Comparison of ENCODE assay signal across 22 mouse cellular contexts in genomic region chr2:127519308-127519707, GRCm38 (mm10). TPM values are rescaled to one million over a fixed set of nuclear protein-coding genes. Genes with fewer than 3 reads are reported as not detected.
DNase-seq lines count a peak whose midpoint lies in the region; ATAC-seq lines count a peak whose summit lies in the region.
"Had no signal": no experiment of that assay in that cellular context is flagged by ENCODE, and none has a peak within 500 bp of the region (broad histone marks: within the 10 kb centered on the region; RNA-seq: fewer than 3 reads in every experiment).

No protein-coding gene starts in this region.

- no peak for ATAC-seq in hindbrain, embryonic 15.5 days (ENCODE audit: low FRiP score, low read depth)
- ATAC-seq in hindbrain, embryonic 11.5 days (ENCODE audit: low FRiP score), result no peak
- no peak for ATAC-seq in forebrain, embryonic 16.5 days
- ATAC-seq in midbrain, embryonic 14.5 days (ENCODE audit: low FRiP score, low TSS enrichment), result no peak
- ATAC-seq in intestine, embryonic 15.5 days, result no peak
- ATAC-seq: liver, embryonic 12.5 days had no signal

- H3K27ac ChIP-seq in hindbrain, embryonic 15.5 days (replicated peaks), result no peak overlapping the region
- no peak overlapping the region for H3K27ac ChIP-seq in hindbrain, embryonic 11.5 days (ENCODE audit: low read depth, low read length)
- H3K27ac ChIP-seq in forebrain, embryonic 16.5 days (ENCODE audit: low read length), result no peak overlapping the region
- no peak overlapping the region for H3K27ac ChIP-seq in midbrain, embryonic 14.5 days (replicated peaks; ENCODE audit: low read depth, low read length)
- H3K27ac ChIP-seq in intestine, embryonic 15.5 days, result no peak overlapping the region
- H3K27ac ChIP-seq: limb, embryonic 12.5 days; liver, embryonic 12.5 days had no signal

- H3K27me3 ChIP-seq in hindbrain, embryonic 15.5 days, result no peaks in the 10 kb centered on the region
- H3K27me3 ChIP-seq in hindbrain, embryonic 11.5 days (ENCODE audit: control insufficient read depth, insufficient read depth, low read length), result no peaks in the 10 kb centered on the region
- H3K27me3 ChIP-seq in forebrain, embryonic 16.5 days (replicated peaks; ENCODE audit: control insufficient read depth, insufficient read depth, low read length), result no peaks in the 10 kb centered on the region
- no peaks in the 10 kb centered on the region for H3K27me3 ChIP-seq in midbrain, embryonic 14.5 days (ENCODE audit: control insufficient read depth, insufficient read depth, low read length)
- H3K27me3 ChIP-seq in intestine, embryonic 15.5 days (replicated peaks), result no peaks in the 10 kb centered on the region

- DNase-seq in cerebellum, postnatal 14 days, result peak; percentile 36 to 52
- DNase-seq in cerebellum, adult 18-20 months, result no peak
- no peak for DNase-seq in hindbrain, embryonic 11.5 days (ENCODE audit: low spot score)
- no peak for DNase-seq in midbrain, embryonic 14.5 days
- no peak for DNase-seq in frontal cortex, postnatal 36 days (ENCODE audit: low spot score in 2 of 2)
- DNase-seq: adrenal gland, postnatal 25 days; cerebellum, adult 9-10 months; gastrocnemius, postnatal 10 days; heart, adult 11 months; heart, postnatal 14 days; kidney, adult 9 months; kidney, postnatal 25 days; lung, adult 2 months; lung, postnatal 4 days; right cerebral cortex, postnatal 4 days; thymus, postnatal 14 days had no signal

- H3K4me2 ChIP-seq in hindbrain, embryonic 15.5 days, result peak overlapping the region; percentile 56
- no peak overlapping the region for H3K4me2 ChIP-seq in hindbrain, embryonic 11.5 days (replicated peaks; ENCODE audit: low read depth, low read length)
- peak overlapping the region; percentile 71; the same call in 1 of the 2 replicates for H3K4me2 ChIP-seq in forebrain, embryonic 16.5 days (ENCODE audit: low read length)
- peak overlapping the region; percentile 57 for H3K4me2 ChIP-seq in midbrain, embryonic 14.5 days (ENCODE audit: low read length)
- no peak overlapping the region for H3K4me2 ChIP-seq in intestine, embryonic 15.5 days (replicated peaks)
- H3K4me2 ChIP-seq: heart, embryonic 12.5 days; limb, embryonic 12.5 days; liver, embryonic 12.5 days had no signal

- H3K9me3 ChIP-seq in hindbrain, embryonic 15.5 days, result no peaks in the 10 kb centered on the region
- no peaks in the 10 kb centered on the region for H3K9me3 ChIP-seq in hindbrain, embryonic 11.5 days (ENCODE audit: control insufficient read depth, low read length)
- no peaks in the 10 kb centered on the region for H3K9me3 ChIP-seq in forebrain, embryonic 16.5 days (ENCODE audit: control insufficient read depth, low read length)
- no peaks in the 10 kb centered on the region for H3K9me3 ChIP-seq in midbrain, embryonic 14.5 days (ENCODE audit: control insufficient read depth, low read length)
- no peaks in the 10 kb centered on the region for H3K9me3 ChIP-seq in intestine, embryonic 15.5 days
- H3K9me3 ChIP-seq: heart, embryonic 12.5 days; limb, embryonic 12.5 days; liver, embryonic 12.5 days had no signal

- no peaks in the 10 kb centered on the region for H3K36me3 ChIP-seq in hindbrain, embryonic 15.5 days
- no peaks in the 10 kb centered on the region for H3K36me3 ChIP-seq in hindbrain, embryonic 11.5 days (ENCODE audit: control insufficient read depth, insufficient read depth, low read length)
- no peaks in the 10 kb centered on the region for H3K36me3 ChIP-seq in forebrain, embryonic 16.5 days (ENCODE audit: control insufficient read depth, insufficient read depth)
- H3K36me3 ChIP-seq in midbrain, embryonic 14.5 days (ENCODE audit: control insufficient read depth, insufficient read depth, low read length), result no peaks in the 10 kb centered on the region
- no peaks in the 10 kb centered on the region for H3K36me3 ChIP-seq in intestine, embryonic 15.5 days
- H3K36me3 ChIP-seq: heart, embryonic 12.5 days; limb, embryonic 12.5 days; liver, embryonic 12.5 days had no signal

- H3K9ac ChIP-seq in hindbrain, embryonic 15.5 days, result no peak overlapping the region
- H3K9ac ChIP-seq in hindbrain, embryonic 11.5 days (ENCODE audit: low read depth, low read length), result no peak overlapping the region
- no peak overlapping the region for H3K9ac ChIP-seq in forebrain, embryonic 16.5 days (replicated peaks; ENCODE audit: low read depth, low read length)
- H3K9ac ChIP-seq in midbrain, embryonic 14.5 days (replicated peaks; ENCODE audit: low read length), result no peak overlapping the region
- H3K9ac ChIP-seq in intestine, embryonic 15.5 days, result no peak overlapping the region
- H3K9ac ChIP-seq: heart, embryonic 12.5 days; limb, embryonic 12.5 days; liver, embryonic 12.5 days had no signal

- peaks cover 62% of the 10 kb centered on the region for H3K4me1 ChIP-seq in hindbrain, embryonic 15.5 days (replicated peaks)
- H3K4me1 ChIP-seq in hindbrain, embryonic 11.5 days (replicated peaks; ENCODE audit: control insufficient read depth, insufficient read depth, low read length), result peaks cover 2% of the 10 kb centered on the region; the same call in 1 of the 2 replicates
- H3K4me1 ChIP-seq in forebrain, embryonic 16.5 days (replicated peaks; ENCODE audit: control insufficient read depth, insufficient read depth, low read length), result peaks cover 53% of the 10 kb centered on the region
- H3K4me1 ChIP-seq in midbrain, embryonic 14.5 days (ENCODE audit: control insufficient read depth, insufficient read depth, low read length), result peaks cover 23% of the 10 kb centered on the region
- H3K4me1 ChIP-seq in intestine, embryonic 15.5 days (replicated peaks), result peaks cover 16% of the 10 kb centered on the region

- 85% methylated on average over 5 of the region's 5 CpGs for WGBS in hindbrain, embryonic 15.5 days
- WGBS in hindbrain, embryonic 11.5 days, result 79% methylated on average over 5 of the region's 5 CpGs
- 90% methylated on average over 5 of the region's 5 CpGs for WGBS in forebrain, embryonic 16.5 days
- WGBS in midbrain, embryonic 14.5 days, result 86% methylated on average over 5 of the region's 5 CpGs
- WGBS in intestine, embryonic 15.5 days, result 74% methylated on average over 5 of the region's 5 CpGs

- no peak overlapping the region for H3K4me3 ChIP-seq in hindbrain, embryonic 15.5 days
- no peak overlapping the region for H3K4me3 ChIP-seq in hindbrain, embryonic 11.5 days (ENCODE audit: low read depth, low read length)
- H3K4me3 ChIP-seq in forebrain, embryonic 16.5 days (replicated peaks; ENCODE audit: low read length), result no peak overlapping the region
- no peak overlapping the region for H3K4me3 ChIP-seq in midbrain, embryonic 14.5 days (replicated peaks; ENCODE audit: low read depth, low read length)
- no peak overlapping the region for H3K4me3 ChIP-seq in intestine, embryonic 15.5 days (replicated peaks)
- H3K4me3 ChIP-seq: heart, embryonic 12.5 days; limb, embryonic 12.5 days; liver, embryonic 12.5 days had no signal

RNA-seq across cellular contexts. Expression of gene Kcnip3, which starts 2.6 kb away (rescaled TPM):
- 11.0 and 13.9 TPM in 2 replicates for polyA plus RNA-seq in hindbrain, embryonic 15.5 days (2015; fragmentation: Nextera tagmentation; extraction: Ambion mirVana)
- polyA plus RNA-seq in hindbrain, embryonic 11.5 days (2014; fragmentation: Nextera tagmentation; extraction: Ambion mirVana), result 2.6 and 3.4 TPM in 2 replicates
- 9.7 and 9.9 TPM in 2 replicates for polyA plus RNA-seq in forebrain, embryonic 16.5 days (2015; fragmentation: Nextera tagmentation; extraction: Ambion mirVana)
- polyA plus RNA-seq in midbrain, embryonic 14.5 days (2014; fragmentation: Nextera tagmentation; extraction: Ambion mirVana), result 10.7 and 13.1 TPM in 2 replicates
- polyA plus RNA-seq in intestine, embryonic 15.5 days (2015; fragmentation: Nextera tagmentation; extraction: Ambion mirVana), result 3.3 and 4.0 TPM in 2 replicates

RNA-seq across cellular contexts. Expression of gene Prom2, which starts 22.0 kb away (rescaled TPM):
- 0.09 and 0.10 TPM in 2 replicates for polyA plus RNA-seq in hindbrain, embryonic 15.5 days (2015; fragmentation: Nextera tagmentation; extraction: Ambion mirVana)
- 0.40 and 0.86 TPM in 2 replicates for polyA plus RNA-seq in hindbrain, embryonic 11.5 days (2014; fragmentation: Nextera tagmentation; extraction: Ambion mirVana)
- polyA plus RNA-seq in forebrain, embryonic 16.5 days (2015; fragmentation: Nextera tagmentation; extraction: Ambion mirVana), result 0.05 TPM in 1 of 2 replicates, not detected in the other
- not detected in 2 replicates for polyA plus RNA-seq in midbrain, embryonic 14.5 days (2014; fragmentation: Nextera tagmentation; extraction: Ambion mirVana)
- 0.63 and 0.65 TPM in 2 replicates for polyA plus RNA-seq in intestine, embryonic 15.5 days (2015; fragmentation: Nextera tagmentation; extraction: Ambion mirVana)
- polyA plus RNA-seq: liver, embryonic 12.5 days had no signal

Comparison
In these comparisons a context has a peak if more than half of its experiments do, and no peak if none do; other contexts are left out.
1. DNase-seq: peak in cerebellum, postnatal 14 days (2 of 2); none in cerebellum, adult 18-20 months (0 of 2), hindbrain, embryonic 11.5 days (single experiment), midbrain, embryonic 14.5 days (single experiment) and frontal cortex, postnatal 36 days (0 of 2).
2. H3K4me2 ChIP-seq: peak in hindbrain, embryonic 15.5 days (single experiment), forebrain, embryonic 16.5 days (single experiment) and midbrain, embryonic 14.5 days (single experiment); none in hindbrain, embryonic 11.5 days (single experiment) and intestine, embryonic 15.5 days (single experiment).